Mouse (Mus musculus): Measurements from ENCODE around the gene Cdc26. TPM values are rescaled to one million over a fixed set of nuclear protein-coding genes. Genes with fewer than 3 reads are reported as not detected.

Gene Cdc26
- 65.4 and 68.0 TPM in 2 replicates for polyA plus RNA-seq (2015; fragmentation: Nextera tagmentation; extraction: Ambion mirVana)

DNA sequence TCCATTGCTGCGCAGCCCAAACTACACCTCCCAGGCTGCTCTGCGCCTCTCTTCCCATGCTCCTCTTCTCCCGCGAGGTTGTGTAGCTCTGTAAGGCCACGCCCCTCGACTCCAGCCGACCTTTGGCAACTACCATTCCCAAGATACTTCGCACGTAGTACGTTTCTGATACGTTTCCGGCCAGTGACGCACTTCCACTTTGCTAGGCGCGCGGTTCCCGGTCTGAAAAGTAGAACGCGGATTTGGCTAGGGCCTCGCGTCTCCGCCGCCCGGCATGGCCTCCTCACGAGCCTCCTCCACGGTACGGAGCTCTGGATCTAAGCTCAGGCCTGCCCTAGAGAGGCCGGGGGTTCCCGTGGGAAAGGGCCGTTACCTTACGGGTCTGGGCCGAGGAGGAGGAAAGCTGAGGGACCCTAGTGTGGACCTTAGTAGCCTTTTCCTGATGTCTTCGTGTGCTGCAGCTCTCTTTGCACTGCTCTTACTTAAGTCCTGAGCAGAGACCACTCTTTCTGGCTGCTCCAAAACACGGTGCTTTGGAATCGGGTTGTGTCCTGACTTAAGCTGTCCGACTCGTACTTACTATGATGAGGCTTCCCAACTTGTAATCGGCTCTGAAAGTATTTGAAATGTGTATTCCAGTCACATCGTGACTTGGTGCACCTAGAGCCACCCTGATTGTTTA lies at the start of gene Cdc26, which contains the start of gene Prpf4:
TSS of gene Cdc26 (minus strand) at position 42 of the 682 bp plus-strand sequence.
TSS of gene Prpf4 (plus strand) at position 197 of the 682 bp plus-strand sequence.

DNA sequence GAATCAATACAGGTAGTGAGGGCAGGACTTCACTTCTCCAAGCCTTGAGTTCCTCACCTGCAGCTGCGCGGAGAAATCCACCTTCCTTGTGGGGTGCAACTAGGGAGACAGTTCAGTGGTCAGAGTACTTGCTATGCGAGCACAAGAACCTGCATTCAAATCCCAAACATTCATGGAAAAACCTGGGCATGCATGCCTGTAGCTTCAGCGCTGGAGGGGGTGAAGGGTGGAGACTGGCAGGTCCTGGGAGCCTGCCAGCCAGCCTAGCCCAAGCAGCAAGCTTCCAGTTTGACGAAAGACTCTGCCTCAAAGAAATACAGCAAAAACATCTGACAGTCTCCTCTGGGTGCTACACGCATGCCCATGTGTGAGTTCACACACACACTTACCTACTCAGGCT lies 26.6 kb upstream of the Cdc26 start, which contains the start of gene Rnf183:
TSS of gene Rnf183 (minus strand) at position 172 of the 400 bp plus-strand sequence.

DNA sequence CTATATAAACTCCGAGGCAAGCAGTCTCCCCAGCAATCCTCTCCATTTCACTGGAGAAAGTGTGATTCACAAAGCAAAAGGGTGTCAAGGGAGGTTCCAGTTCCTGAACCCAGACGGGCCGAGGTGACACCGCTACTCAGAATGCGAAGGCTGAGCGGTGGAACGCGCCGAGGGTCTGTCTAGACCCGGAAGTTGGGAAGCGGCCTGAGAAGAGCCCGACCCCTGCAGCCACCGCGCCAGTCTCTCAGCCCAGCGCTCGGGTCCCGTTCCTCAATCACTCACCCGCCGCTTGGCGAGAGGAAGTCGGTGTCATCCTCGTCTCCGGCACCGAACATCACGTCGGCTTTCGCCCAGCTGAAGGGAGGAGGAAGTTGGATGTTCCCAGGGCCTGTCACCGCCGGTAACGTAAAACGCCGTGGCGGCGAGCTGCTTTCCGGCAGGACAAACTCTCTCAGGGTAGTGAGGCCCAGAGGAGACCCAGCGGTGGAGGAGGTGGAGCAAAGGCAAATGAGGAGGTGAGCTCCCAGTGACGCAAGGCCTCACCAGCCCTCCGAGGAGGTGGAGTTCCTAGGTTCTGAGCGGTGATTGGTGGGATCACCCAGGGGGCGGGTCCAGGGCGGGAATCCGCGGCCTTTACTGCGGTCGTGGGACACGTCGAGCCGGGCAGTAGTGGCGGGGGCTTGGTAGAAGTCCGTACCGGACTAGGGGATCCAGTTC lies 48.2 kb downstream of the Cdc26 start, which contains the start of the genes Fkbp15 and Slc31a1:
TSS of gene Fkbp15 (minus strand) at position 461 of the 717 bp plus-strand sequence.
TSS of gene Slc31a1 (plus strand) at position 640 of the 717 bp plus-strand sequence.

Other genes starting within 250 kb of the Cdc26 start
- 16.5 and 18.4 TPM in 2 replicates for gene Zfp37, start 177.6 kb downstream of the Cdc26 start, polyA plus RNA-seq (2015; fragmentation: Nextera tagmentation; extraction: Ambion mirVana)
- gene Slc31a2, start 146.1 kb downstream of the Cdc26 start, polyA plus RNA-seq (2015; fragmentation: Nextera tagmentation; extraction: Ambion mirVana) = 12.6 and 14.8 TPM in 2 replicates
- 20.8 TPM in 2 replicates for gene Fkbp15, start 48.1 kb downstream of the Cdc26 start, polyA plus RNA-seq (2015; fragmentation: Nextera tagmentation; extraction: Ambion mirVana)
- gene Slc31a1, start 47.9 kb downstream of the Cdc26 start, polyA plus RNA-seq (2015; fragmentation: Nextera tagmentation; extraction: Ambion mirVana) = 30.6 and 33.6 TPM in 2 replicates
- 11.5 and 12.7 TPM in 2 replicates for gene Prpf4, start 155 bp upstream of the Cdc26 start, polyA plus RNA-seq (2015; fragmentation: Nextera tagmentation; extraction: Ambion mirVana)
- 0.17 and 0.19 TPM in 2 replicates for gene Rnf183, start 26.6 kb upstream of the Cdc26 start, polyA plus RNA-seq (2015; fragmentation: Nextera tagmentation; extraction: Ambion mirVana)
- 13.6 and 15.4 TPM in 2 replicates for gene Wdr31, start 62.3 kb upstream of the Cdc26 start, polyA plus RNA-seq (2015; fragmentation: Nextera tagmentation; extraction: Ambion mirVana)
- 0.47 and 0.85 TPM in 2 replicates for gene Bspry, start 71.4 kb upstream of the Cdc26 start, polyA plus RNA-seq (2015; fragmentation: Nextera tagmentation; extraction: Ambion mirVana)
- 11.0 and 13.5 TPM in 2 replicates for gene Hdhd3, start 94.8 kb upstream of the Cdc26 start, polyA plus RNA-seq (2015; fragmentation: Nextera tagmentation; extraction: Ambion mirVana)
- gene Alad, start 111.3 kb upstream of the Cdc26 start, polyA plus RNA-seq (2015; fragmentation: Nextera tagmentation; extraction: Ambion mirVana) = 68.0 and 76.5 TPM in 2 replicates
- 45.1 and 47.1 TPM in 2 replicates for gene Pole3, start 116.4 kb upstream of the Cdc26 start, polyA plus RNA-seq (2015; fragmentation: Nextera tagmentation; extraction: Ambion mirVana)
- 0.49 and 0.59 TPM in 2 replicates for gene 4933430I17Rik, start 116.7 kb upstream of the Cdc26 start, polyA plus RNA-seq (2015; fragmentation: Nextera tagmentation; extraction: Ambion mirVana)
- 34.0 and 35.1 TPM in 2 replicates for gene Rgs3, start 151.2 kb upstream of the Cdc26 start, polyA plus RNA-seq (2015; fragmentation: Nextera tagmentation; extraction: Ambion mirVana)

All from neural tube, postnatal 0 days (tissue).